Mouse (Mus musculus) liver, adult 2 months (tissue): ENCODE data around the gene Olfr824.
"Not testable (repeated sequence)": the region's sequence is repeated elsewhere in the genome, so short reads cannot be mapped to it uniquely, and the experiment has no call there.

Source experiments
- CTCF ChIP-seq: fragments of 200-500 bp; IDR thresholded peaks from 2 replicates; pipeline ENCODE4 v1.5.1; 2011; ENCODE audit warnings: low read depth, low read length, control low read depth
- POLR2A ChIP-seq: fragments of 200-500 bp; IDR thresholded peaks from 2 replicates; pipeline ENCODE4 v1.6.1; 2011; ENCODE audit warnings: low read length, control low read depth; ENCODE audit not compliant: insufficient read depth; ENCODE audit errors: extremely low read depth

GRCm38 (mm10) chr10:130116045-130116444 lies 13.8 kb downstream of the Olfr824 start:
- not testable (repeated sequence) for TF ChIP-seq CTCF, POLR2A
